Mouse (Mus musculus) 3134 (cell line): ENCODE data around the gene Ybx3.

Experiments used
- DNase-seq: peaks from one replicate; pipeline ENCODE4 v3.0.0-alpha.2; 2011; ENCODE audit warnings: low spot score; ENCODE audit not compliant: insufficient read length; ENCODE audit errors: extremely low read depth

Gene Ybx3

DNA sequence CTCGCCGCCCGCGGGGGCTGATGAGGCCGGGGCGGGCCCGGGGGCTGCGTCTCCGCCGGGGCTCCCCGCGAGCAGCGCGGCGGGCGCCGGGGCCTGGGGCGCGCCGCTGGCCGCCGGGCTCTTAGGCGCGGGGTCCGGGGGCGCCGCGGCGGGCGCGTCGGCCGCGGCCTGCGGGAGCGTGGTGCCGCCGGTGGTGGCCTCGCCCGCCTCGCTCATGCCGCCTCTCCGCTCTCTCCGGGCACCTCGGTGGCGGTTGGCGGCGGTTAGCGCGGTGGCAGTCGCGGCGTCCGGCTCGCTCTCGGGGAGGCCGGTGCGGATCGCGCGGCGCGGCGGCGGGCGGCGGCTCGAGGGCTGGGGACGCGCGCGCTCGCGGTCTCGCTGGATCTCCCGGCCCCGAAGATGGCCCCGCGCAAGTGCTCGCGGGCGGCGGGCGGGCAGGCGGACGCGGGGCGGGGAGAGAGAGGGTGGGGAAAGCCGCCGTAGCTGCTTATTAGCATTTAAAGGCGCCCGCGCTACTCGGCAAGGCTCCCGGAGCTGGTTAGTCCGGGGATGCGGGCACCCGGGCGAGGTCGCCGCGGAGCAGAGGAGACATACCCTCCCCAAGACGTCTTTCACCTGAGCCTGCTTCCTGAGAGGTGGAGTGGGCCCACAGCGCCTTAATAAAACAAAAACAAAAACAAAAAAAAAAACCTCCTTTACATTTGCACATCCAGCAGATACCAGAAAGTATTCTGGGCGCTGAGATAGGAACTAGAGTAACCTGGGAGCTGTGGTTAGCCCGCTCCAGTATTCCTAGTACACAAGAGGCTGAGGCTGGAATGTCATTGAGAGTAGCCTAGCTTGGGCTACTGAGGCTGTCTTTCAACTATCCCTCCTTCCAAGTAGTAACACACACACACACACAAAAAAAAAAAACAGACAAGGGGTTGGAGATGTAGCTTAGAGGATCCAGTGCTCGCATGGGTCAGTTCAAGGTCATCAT, at the start of gene Ybx3:
Ybx3 (minus strand) TSS at position 437 of the 982 bp plus-strand sequence.
- DNase-seq: peak; percentile 90

DNA sequence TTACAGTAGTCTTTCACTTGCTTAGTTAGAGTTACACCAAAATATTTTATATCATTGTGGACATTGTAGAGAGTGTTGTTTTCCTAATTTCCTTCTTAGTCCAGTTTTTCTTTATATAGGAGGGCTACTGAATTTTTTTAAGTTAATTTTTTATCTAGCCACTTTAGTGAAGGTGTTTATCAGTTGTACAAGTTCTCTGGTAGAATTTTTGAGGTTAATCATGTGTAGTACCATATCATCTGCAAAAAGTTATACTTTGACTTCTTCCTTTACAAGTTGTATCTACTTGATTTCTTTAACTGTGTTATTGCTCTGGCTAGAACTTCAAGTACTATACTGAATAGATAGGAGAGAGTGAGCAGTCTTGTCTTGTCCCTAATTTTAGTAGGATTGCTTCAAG, 48.4 kb upstream of the Ybx3 start:
- DNase-seq: no peak

DNA sequence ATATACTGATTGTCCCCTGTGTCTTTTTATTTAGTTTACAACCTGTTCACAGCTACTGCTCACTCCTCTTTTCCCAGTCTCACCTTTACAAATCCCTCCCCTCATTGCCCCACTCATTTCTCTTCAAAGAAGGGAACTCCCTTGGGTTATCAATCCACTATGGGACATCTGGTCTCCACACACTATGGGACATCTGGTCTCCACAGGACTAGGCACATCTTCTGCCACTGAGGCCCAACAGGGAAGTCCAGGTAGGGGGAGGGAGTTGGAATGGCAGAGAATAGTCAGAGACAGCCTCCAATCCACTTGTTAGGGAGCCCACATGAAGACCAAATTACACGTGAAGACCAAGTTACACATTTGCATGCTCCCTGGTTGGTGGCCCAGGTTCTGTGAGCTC, 45.8 kb upstream of the Ybx3 start:
- no peak for DNase-seq

DNA sequence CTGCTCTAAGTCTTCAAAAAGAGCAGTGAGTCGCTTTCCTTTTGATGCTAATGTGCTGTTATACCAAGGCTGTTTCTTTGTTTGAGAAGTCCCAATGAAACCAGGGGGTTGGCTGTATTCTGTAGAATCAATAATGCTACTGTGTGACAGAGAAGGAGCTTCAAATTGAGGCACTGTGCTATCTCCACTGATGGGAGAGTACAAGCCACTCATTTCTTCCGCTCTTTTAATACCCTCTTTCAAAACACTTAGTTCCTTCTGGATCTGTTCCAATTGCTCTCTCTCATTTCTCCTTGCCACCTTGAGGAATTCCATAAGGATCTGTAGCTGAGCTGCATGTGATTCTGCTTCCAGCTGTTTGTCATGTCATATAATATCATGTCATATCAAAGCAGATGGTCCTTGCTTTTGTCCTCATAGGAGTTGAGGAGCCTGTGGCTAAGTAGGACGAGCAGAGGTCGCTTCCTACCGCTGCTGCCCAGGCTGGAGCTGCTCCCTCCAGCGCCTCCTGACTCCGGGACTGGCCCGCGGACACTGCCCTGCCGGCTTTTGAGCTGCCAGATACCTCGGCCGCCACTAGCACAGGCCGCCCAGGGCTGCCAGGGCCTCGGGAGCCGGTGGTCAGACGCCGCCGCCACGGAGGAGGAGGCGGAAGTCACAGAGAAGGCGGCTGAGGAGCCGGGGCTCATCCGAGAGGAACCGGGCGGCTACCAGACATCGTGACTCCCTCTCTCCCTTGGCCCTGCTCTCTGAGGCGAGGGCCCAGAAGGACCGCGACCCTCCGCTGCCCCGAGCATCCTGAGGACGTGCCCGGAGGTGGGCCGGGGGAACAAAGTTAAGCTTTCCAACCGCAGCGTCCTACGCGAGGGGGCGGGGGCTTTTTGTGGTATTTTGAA, 45.1 kb upstream of the Ybx3 start:
- DNase-seq: no peak

DNA sequence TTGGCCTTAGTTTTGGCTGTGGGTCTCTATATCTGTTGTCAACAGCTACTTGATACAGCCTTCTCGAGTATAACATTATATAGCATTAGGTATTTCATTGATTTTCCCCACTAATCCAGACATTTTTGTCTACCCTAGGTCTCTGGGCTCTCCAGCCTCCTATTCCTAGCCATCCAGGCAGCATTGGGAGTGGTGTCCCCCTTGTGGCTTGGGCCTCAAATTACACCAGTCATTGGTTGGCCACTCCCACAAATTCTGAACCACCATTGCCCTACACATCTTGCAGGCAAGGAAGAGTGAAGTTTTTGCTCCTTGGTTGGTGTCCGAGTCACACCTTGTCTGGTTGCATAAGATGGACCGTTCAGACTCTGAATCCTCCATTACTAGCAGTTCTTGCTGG, 33.3 kb upstream of the Ybx3 start:
- DNase-seq: no peak

DNA sequence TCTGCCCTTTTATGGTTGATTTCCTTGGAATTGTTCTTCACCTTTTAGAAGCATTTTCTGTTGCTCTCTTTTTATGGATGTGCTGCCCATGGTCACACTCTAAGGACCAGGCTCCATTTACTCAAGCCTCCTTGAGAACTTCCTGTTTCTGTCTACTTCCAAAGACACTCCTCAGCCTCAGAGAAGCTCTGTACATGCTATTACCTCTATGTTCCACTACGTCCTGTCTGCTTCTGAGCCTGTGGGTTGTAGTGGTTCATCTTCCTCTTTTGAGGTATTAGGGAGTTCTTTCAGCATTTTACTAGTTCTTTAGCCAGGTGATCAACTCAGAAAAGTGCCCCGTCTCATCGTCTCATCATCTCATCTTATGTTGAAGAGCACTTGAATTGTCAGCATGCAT, 31.3 kb upstream of the Ybx3 start:
- no peak for DNase-seq

DNA sequence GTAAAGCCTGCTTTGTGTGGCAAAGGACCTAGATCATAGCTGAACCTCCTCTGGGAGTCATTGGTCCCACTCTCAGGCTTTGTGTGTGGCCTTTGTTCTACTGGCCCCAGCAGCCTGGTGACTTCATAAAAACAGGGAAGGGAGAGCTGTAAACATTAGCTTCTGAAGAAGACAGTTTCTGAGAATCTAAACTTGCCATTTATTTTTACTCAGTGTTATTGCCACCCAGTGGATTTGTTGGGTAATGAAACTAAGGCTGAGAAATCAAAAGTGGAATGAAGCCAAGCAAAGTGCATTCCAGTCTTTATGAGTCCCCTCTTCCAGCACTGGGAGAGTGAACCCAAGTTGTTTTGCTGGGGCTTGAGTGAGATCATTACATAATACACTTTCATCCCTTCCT, 30.5 kb upstream of the Ybx3 start:
- DNase-seq: peak; percentile 40

DNA sequence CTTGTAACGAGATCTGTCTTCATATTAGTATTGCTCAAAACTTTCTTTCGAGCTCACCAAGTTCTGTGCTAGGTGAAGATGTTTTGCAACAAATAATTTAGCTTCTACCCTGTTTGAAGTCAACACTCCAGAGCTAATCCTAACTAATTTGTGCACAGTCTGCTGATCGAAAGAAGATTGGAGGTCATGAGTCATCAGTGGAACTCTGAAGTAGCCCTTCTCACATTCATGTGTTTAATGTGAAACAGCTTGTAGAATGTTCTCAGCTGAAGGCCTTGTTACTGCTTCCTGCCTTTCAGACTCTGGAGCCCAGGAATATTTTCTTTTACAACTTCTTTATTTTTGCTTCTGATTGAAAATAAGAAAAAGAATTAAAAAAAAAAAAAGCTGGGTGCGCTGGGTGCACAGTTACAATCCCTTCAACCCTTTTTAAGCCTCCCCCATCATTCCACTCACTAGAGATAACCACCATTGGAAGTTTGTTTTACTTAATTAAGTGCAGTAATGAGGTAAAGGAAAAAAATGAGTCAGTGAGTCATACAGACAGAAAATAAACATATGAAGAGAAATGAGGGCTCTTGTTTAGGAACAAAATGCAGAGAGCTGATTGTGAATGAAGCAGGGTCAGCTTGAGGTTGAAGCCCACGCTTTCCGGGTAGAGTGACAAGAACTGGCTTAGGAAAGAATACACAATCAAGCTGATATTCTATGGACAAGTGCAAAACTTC, 23.0 kb upstream of the Ybx3 start:
- no peak for DNase-seq

DNA sequence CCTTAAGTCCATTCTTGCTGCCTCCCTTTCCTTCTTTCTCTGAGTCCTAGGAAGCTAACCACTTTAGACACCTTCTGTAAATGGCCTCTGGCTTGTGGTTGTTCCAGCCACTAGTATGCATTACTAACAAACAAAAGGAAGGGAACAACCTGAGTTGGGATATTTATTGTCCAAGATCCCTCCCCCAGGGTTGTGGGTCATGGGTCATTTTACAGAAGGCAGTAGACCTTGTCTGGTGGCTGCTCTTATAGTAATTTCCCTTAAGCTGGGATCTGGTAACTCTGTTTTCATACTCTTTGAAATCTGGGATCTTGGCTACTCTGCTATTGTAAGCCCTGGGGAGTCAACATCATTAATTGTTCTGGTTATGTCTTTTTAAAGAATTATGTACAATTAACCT, 18.7 kb upstream of the Ybx3 start:
- DNase-seq: no peak

DNA sequence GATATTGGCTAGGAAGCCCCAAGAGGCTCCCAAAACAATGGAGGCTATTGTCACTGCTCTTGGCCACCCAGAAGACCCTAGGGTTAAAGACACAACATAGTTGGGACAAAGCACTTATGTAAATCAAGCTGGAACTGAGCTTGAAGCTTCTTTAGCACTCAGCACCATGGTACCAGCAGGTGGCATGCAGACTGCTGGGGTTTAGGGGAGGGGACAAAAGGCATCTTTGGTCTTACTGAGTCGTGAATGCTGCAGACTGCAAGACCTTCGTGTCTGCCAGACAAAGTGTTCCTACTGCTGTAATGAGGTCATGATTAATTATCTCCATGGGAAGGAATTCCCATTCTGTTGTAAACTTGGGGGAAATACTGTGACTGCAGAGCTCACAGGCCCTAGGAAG, 17.6 kb upstream of the Ybx3 start:
- DNase-seq: no peak

DNA sequence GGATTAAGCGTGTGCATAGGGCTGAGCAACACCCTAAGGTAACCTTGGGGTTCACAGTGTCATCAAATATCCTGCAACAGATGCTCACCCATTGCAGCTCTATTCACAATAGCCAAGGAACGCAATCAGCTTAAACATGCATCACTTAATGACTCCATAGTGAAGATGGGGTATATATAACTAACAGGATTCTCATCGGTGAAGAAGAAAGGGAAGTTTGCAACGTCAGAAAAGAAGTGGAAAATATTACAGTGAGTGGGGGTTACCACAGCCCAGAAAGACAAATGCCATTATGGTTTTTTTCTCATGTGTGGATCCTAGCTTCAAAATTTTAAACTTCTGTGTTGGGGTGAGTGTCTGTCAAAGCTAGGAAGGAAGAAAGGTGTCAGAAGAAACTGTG, 16.9 kb upstream of the Ybx3 start:
- no peak for DNase-seq

DNA sequence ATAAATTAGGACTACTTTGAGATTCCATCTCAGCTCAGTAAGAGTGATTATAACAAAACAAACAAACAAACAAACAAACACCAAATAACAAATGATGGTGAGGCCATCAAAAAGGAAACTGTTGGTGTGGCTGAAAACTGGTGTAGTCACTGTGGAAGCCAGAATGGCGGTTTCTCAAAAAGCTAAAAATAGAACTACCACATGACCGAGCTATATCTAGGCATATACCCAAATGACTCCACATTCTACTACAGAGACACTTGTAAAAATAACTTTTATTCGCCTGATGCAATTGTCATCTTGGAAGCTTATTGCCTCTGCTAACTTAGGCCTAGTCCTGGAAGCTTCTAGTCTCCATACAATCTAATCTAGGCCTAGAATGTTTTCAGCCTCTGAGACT, 16.0 kb upstream of the Ybx3 start:
- no peak for DNase-seq

DNA sequence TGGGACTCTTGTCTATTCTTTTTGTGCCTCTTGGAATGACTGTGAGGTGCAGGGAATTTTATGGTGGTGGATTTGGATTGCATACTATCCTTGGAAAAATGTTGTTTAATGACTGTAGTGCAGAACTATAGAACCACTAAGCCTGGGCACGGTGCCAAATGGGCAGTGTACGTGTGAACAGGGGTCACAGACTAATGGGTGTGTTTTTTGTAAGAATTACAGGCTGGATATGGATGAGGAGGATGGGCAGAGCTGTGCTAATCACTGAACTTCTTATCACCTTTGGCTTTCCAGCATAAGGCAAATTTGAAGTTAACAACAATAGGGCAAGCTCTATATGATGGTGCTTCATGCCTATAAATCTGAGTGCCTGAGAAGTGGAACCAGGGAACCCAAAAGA, 14.8 kb upstream of the Ybx3 start:
- DNase-seq: no peak

DNA sequence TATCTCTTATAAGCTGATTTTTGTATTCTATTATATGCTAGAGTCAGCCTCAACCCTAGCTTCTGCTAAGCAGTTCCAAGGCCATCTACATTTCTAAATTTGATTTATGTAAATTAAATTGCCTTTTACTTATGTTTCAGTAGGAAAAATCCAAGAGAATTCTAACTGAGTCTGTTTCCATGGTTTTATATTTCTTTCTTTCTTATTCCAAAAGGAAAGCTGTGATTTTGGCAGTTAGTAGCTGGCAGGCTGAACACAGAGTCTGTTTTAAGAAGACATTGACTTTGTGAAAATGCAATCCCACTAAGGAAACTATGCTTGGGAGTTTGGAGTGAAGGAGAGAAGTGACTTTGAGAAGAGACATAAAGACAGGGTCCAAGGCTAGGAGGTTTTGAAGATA, 14.3 kb upstream of the Ybx3 start:
- DNase-seq: no peak

DNA sequence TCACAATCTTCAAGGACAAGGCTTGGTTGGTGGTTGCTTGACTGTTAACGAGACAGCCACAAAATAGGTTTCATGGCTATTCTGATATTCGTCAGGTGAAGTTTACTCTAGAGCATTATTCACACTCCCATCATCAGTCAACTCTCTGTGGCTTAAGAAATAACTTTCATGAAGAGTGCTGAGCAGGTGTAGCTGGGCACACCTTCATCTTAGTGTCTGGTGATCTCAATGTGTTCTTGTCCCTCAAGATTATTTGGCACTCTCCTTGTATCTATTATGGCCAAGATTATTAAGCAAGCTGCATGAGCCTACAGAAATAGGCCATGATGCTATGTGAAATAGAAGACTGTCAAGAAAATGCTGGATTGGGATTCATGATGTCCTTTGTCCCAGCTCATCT, 13.0 kb upstream of the Ybx3 start:
- no peak for DNase-seq

DNA sequence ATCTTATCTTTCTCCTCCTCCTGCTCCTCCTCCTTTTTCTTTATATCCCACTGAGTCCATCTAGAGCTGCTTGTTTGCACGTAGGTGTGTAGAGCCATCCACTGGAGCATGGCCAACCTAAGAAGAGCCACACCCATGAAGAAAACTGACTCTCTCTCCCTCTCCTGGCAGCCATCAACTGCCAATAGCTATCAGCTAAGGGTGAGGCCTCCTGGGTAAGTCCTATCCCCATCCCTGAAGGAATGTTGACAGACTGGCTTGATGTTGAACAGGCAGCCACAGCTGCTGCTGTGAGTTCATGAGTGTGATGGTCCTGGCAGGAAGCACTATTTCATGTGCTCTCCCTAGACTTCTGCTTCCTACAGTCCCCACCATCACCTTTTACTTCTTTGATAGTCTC, 8.4 kb upstream of the Ybx3 start:
- no peak for DNase-seq

DNA sequence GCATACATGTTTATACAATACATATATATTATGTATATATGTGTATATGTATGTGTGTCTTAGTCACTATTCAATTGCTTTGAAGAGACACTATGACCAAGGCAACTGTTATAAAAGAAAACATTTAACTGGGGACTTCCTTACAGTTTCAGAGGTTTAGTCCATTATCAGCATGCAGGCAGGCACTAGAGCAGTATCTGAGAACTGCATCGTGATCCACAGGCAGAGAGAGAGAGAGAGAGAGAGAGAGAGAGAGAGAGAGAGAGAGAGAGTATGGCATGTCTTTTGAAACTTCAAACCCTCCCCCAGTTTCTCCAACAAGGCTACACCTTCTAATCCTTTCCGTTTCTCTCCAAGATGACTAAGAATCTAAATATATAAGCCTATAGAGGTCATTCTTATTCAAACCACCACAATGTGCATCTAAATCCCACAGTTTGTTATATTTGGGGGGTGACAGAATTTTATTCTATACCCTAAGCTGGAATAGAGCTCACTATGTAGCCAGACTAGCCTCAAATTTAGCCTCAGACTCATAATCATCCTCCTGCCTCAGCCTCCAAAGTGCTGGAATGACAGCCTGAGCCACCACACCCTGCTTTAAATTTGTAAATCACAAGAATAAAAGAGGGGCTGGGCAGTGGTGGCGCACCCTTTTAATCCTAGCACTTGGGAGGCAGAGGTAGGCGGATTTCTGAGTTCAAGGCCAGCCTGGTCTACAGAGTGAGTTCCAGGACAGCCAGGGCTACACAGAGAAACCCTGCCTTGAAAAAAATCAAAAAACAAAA, 5.8 kb upstream of the Ybx3 start:
- DNase-seq: no peak

DNA sequence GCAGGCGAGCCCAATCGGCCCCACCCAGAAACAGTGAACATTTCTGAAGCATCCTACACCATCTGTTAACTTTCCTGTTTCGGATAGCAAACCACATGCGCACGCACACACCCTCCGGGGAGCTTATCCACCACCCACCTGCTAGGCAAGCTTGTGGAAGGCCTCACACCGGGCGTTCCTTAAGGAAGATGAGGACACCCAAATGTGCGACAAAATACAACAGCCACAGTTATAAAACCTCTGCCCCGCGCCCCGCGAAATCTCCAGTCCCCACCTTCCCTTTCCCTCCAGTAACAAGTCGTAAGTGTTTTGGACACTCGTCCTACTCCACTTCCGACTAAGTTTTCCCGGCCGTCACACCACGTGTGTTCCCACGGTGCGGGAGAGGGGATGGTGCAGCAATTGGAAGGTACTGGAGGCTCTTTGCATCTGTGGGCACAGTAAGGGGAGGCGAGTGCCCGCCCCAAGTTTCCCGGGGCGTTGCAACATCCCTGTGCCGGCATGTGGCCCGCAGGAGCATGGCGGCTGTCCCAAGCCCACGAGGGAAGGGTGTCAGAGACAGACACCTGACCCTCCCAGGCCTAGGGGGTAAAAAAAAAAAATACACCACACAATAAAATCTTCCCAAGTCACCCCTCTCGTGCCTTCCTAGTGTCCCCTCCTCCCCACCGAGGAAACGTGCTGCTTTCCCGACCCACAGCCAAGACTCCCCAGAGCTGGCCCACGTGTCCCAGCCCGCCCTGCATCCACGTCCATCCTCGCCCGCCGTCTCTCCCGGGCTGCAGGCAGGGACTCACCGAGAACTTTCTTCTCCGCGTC, 846 bp downstream of the Ybx3 start:
- DNase-seq: peak; percentile 86

DNA sequence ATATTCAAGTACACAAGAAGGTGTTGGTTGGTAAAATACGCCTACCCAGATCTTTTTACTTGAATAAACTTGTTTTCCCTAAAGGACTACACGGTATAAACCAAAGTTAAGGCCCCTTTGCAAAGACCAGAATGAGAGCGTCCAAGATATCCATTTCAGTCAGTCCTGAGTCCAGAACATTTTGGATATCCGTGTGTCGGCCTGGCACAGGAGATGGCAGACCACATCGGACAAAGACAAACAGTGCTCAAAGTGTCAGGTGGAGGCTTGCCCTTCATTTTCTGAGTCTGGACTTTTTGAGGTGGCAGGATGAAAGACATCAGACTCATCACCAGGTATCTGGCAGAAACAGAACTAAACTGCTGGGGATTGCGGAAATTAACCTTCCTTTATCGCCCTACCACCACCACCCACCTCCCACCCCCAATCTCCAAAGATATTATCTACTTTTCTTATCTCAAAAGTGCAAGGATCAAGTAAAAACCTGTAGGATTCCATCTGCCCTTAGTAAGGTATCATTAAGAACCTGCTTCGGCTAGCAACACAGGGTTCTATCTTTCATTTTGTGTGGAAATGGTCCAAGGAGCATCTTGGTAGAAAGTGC, 1.8 kb downstream of the Ybx3 start:
- DNase-seq: no peak
